Mouse (Mus musculus): ENCODE measurements around the gene Gm21312.
"Not testable (repeated sequence)": the region's sequence is repeated elsewhere in the genome, so short reads cannot be mapped to it uniquely, and the experiment has no call there.

DNA sequence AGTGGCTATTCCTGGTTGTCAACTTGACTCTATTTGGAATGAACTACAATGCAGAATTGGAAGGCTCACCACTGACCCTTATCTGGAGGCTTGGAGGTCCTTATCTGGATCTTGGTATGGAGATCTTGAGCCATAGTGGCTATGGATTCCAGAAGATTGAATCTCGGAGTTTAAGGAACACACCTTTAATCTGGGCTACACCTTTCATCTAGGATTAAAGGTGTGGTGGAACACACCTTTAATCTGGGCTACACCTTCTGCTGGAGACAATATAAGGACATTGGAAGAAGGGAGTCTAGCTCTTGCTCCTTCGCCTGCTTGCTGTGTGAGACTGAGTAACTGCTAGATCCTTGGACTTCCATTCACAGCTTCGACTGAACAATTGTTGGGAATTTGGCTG lies 25.6 kb upstream of the Gm21312 start, which contains the start of gene Gm6763:
- not testable (repeated sequence) for TF ChIP-seq GATA1 (IDR thresholded peaks at IDR 0.05; ENCODE audit: borderline replicate concordance, low read length); FLI1 (IDR thresholded peaks at IDR 0.05; ENCODE audit: low read length)
